Mouse (Mus musculus) lung, postnatal 0 days (tissue): ENCODE measurements around the gene Gm44502. TPM values are rescaled to one million over a fixed set of nuclear protein-coding genes. Genes with fewer than 3 reads are reported as not detected.

Experiments used
- ATAC-seq: fragments of 200-750 bp; cut with Nextera tagmentation; 2 replicates; pipeline ENCODE4 v1.8.0; 2017; ENCODE audit warnings: moderate library complexity
- DNase-seq: peaks from one replicate; pipeline ENCODE4 v3.0.0-alpha.2; 2016; ENCODE audit warnings: low spot score
- H3K27ac ChIP-seq: fragments of 300-500 bp; sonication (generic); 2 replicates; pipeline ENCODE4 v1.5.1; 2014; ENCODE audit warnings: antibody characterized with exemption, mild to moderate bottlenecking, low read length, mixed read lengths
- H3K27me3 ChIP-seq: fragments of 300-500 bp; sonication (generic); replicated peaks from 2 replicates; pipeline ENCODE4 v1.6.1; 2014; ENCODE audit warnings: low read length, mixed read lengths; ENCODE audit not compliant: insufficient read depth
- H3K36me3 ChIP-seq: fragments of 300-500 bp; sonication (generic); 2 replicates; pipeline ENCODE4 v1.6.1; 2014; ENCODE audit warnings: low read length, mixed read lengths; ENCODE audit not compliant: insufficient read depth
- H3K4me1 ChIP-seq: fragments of 300-500 bp; sonication (generic); 2 replicates; pipeline ENCODE4 v1.6.1; 2014; ENCODE audit warnings: antibody characterized with exemption, low read depth, low read length, mixed read lengths; ENCODE audit not compliant: insufficient read depth
- H3K4me2 ChIP-seq: fragments of 300-500 bp; sonication (generic); replicated peaks from 2 replicates; pipeline ENCODE4 v1.6.1; 2014; ENCODE audit warnings: low read depth, mild to moderate bottlenecking, low read length, moderate library complexity, mixed read lengths
- H3K4me3 ChIP-seq: fragments of 300-500 bp; sonication (generic); 2 replicates; pipeline ENCODE4 v1.5.1; 2014; ENCODE audit warnings: low read depth, low read length
- H3K9ac ChIP-seq: fragments of 300-500 bp; sonication (generic); replicated peaks from 2 replicates; pipeline ENCODE4 v1.6.1; 2014; ENCODE audit warnings: low read depth, mild to moderate bottlenecking
- H3K9me3 ChIP-seq: fragments of 300-500 bp; sonication (generic); 2 replicates; pipeline ENCODE4 v1.6.1; 2016; ENCODE audit warnings: low read length, mixed read lengths
- CTCF ChIP-seq: IDR thresholded peaks from 2 replicates; pipeline ENCODE4 v1.5.1; 2016; ENCODE audit warnings: antibody characterized with exemption, mild to moderate bottlenecking
- EP300 ChIP-seq: IDR thresholded peaks from 2 replicates; pipeline ENCODE4 v1.6.1; 2016; ENCODE audit warnings: antibody characterized with exemption, mild to moderate bottlenecking, control low read depth
- WGBS: fragments of 180-500 bp; shearing (Covaris S2); extraction: QIAGEN DNeasy Blood & Tissue Kit; methylation state at CpG from one replicate; pipeline ENCODE4 v1.1.7; 2014; 5-methylcytosine and 5-hydroxymethylcytosine counted together
- polyA plus RNA-seq: library from polyadenylated mRNA; unstranded; fragments of >200 nt; fragmentation: Nextera tagmentation; extraction: Ambion mirVana; gene quantifications from 2 replicates; pipeline ENCODE4 v1.2.1, GENCODE M21; 2015

Gm44502 gene
- polyA plus RNA-seq, 1 experiment from 2014 or later, result not detected

DNA sequence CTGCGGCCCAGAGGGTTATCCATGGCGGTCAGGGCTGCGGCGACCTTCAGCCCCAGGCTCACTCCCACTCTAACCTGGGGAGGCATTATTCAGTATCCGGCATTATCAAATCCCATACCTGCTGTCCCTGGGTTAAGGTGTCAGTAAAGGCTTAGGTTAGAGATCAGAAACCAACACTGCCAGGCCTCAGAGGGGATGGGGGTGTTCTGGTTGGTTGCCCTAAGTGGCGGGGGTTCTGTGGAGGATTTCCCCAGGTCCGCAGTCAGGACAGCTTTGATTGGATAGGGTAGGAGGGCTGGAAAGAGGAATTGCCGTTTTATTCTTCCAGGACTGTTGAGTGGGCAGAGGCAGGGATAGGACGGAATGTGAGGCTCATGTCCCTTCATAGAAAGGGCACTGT lies 55.2 kb downstream of the Gm44502 start:
- Histone ChIP-seq H3K4me2 (peak overlapping the region; percentile 85), H3K27ac (no peak overlapping the region), H3K4me3 (peak overlapping the region; percentile 68), H3K36me3 (peaks cover 22% of the 10 kb centered on the region), H3K9ac (peak overlapping the region; percentile 56; the same call in 1 of the 2 replicates), H3K27me3 (peaks cover 30% of the 10 kb centered on the region), H3K4me1 (peaks cover 8% of the 10 kb centered on the region), H3K9me3 (no peaks in the 10 kb centered on the region)
- ATAC-seq (no peak), DNase-seq (no peak)
- TF ChIP-seq CTCF (no peak), EP300 (no peak)
- WGBS, result 46% methylated on average over 9 of the region's 9 CpGs

GRCm38 (mm10) chr15:89373762-89374248 lies 55.7 kb downstream of the Gm44502 start, which contains the start of gene Sco2:
Gene Sco2, minus strand, starts transcription at chr15:89373846.
- peak within 1 kb of the TSS; percentile 68 for H3K4me3 ChIP-seq
- 3% methylated on average over 37 of the region's 42 CpGs for WGBS
- peak; percentile 93 for DNase-seq
- peak within 1 kb of the TSS; percentile 56 for H3K9ac ChIP-seq
- H3K36me3 ChIP-seq, result peaks cover 23% of the 10 kb centered on the region
- peak; percentile 88 for ATAC-seq
- peak within 1 kb of the TSS; percentile 85 for H3K4me2 ChIP-seq
- H3K9me3 ChIP-seq, result no peaks in the 10 kb centered on the region
- TF ChIP-seq EP300, result no peak
- TF ChIP-seq CTCF, result peak; percentile 83
- H3K4me1 ChIP-seq, result peaks cover 8% of the 10 kb centered on the region
- peaks cover 25% of the 10 kb centered on the region for H3K27me3 ChIP-seq
- H3K27ac ChIP-seq, result peak within 1 kb of the TSS; percentile 88

DNA sequence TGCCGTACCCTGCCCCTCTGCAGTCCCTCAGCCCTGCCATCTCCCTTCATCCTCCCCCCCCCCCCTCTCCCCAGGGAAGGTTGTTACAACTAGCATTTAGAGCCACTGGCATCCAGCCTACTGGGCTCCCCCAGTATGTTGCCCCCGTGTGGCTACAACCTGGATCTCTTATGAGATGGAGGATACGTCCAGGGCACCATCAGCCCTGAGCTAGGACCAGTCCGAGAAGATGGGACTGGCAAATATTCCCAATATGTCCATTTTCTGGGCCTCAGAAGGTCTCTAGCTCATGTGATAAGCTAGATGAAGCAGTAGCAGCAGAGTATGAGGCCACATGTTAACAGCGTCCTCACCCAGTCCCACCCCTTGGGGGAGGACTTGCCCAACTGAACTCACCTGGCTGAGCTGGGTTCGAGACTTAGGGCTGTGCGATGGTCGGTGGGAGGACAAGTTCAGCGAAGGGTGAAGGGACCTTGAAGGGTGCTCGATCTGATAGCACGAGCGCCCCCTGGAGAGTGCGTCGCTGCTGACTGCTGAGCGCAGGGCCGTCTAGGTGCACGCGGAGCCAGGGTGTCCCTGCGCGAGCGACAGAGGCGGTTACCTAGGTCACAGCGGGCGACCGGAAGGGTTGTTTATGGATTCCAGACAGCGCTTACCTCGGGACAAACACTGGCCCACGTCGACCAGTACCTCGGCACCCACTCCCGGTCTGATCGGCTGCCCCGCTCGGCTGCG lies 56.3 kb downstream of the Gm44502 start:
- Histone ChIP-seq H3K4me1 (peaks cover 8% of the 10 kb centered on the region), H3K27ac (peak overlapping the region; percentile 88), H3K9me3 (no peaks in the 10 kb centered on the region), H3K4me3 (peak overlapping the region; percentile 68), H3K27me3 (peaks cover 20% of the 10 kb centered on the region), H3K36me3 (peaks cover 27% of the 10 kb centered on the region), H3K9ac (peak overlapping the region; percentile 56), H3K4me2 (peak overlapping the region; percentile 85)
- peak; percentile 81 for TF ChIP-seq CTCF
- no peak for TF ChIP-seq EP300
- ATAC-seq (peak; percentile 92), DNase-seq (peak; percentile 90)
- WGBS, result 1% methylated on average over 35 of the region's 35 CpGs

- no peak overlapping the region for H3K9ac ChIP-seq
- DNase-seq (no peak), ATAC-seq (no peak)
- no peak overlapping the region for H3K27ac ChIP-seq
- no peak overlapping the region for H3K4me3 ChIP-seq
- 83% methylated on average over 7 of the region's 7 CpGs for WGBS
- no peak overlapping the region for H3K4me2 ChIP-seq
- peaks cover 34% of the 10 kb centered on the region for H3K36me3 ChIP-seq
- TF ChIP-seq EP300, result no peak
- TF ChIP-seq CTCF, result no peak
- H3K9me3 ChIP-seq, result no peaks in the 10 kb centered on the region
- H3K4me1 ChIP-seq, result peaks cover 8% of the 10 kb centered on the region
- H3K27me3 ChIP-seq, result peaks cover 13% of the 10 kb centered on the region
These were observed 57.0 kb downstream of the Gm44502 start for GRCm38 (mm10) chr15:89372536-89372935.

- no peak for TF ChIP-seq CTCF
- TF ChIP-seq EP300, result no peak
- 82% methylated on average over 13 of the region's 13 CpGs for WGBS
- H3K36me3 ChIP-seq, result peaks cover 34% of the 10 kb centered on the region
- H3K27ac ChIP-seq, result no peak overlapping the region
- H3K27me3 ChIP-seq, result peaks cover 9% of the 10 kb centered on the region
- ATAC-seq, result no peak
- H3K4me2 ChIP-seq, result no peak overlapping the region
- no peaks in the 10 kb centered on the region for H3K9me3 ChIP-seq
- no peak overlapping the region for H3K4me3 ChIP-seq
- no peak for DNase-seq
- H3K9ac ChIP-seq, result no peak overlapping the region
- peaks cover 8% of the 10 kb centered on the region for H3K4me1 ChIP-seq
These were observed 57.4 kb downstream of the Gm44502 start for GRCm38 (mm10) chr15:89372068-89372467.

Other genes starting within 250 kb of the Gm44502 start
- 73.1 and 104 TPM in 2 replicates for gene Plxnb2, start 248.9 kb downstream of the Gm44502 start, polyA plus RNA-seq
- 4.4 and 5.0 TPM in 2 replicates for gene Dennd6b, start 233.2 kb downstream of the Gm44502 start, polyA plus RNA-seq
- 22.7 and 24.1 TPM in 2 replicates for gene Ppp6r2, start 218.1 kb downstream of the Gm44502 start, polyA plus RNA-seq
- 28.1 and 30.9 TPM in 2 replicates for gene Sbf1, start 114.4 kb downstream of the Gm44502 start, polyA plus RNA-seq
- 0.11 and 0.12 TPM in 2 replicates for gene Adm2, start 107.0 kb downstream of the Gm44502 start, polyA plus RNA-seq
- not detected in 2 replicates for gene Miox, start 95.3 kb downstream of the Gm44502 start, polyA plus RNA-seq
- 44.8 and 48.1 TPM in 2 replicates for gene Lmf2, start 74.0 kb downstream of the Gm44502 start, polyA plus RNA-seq
- 73.7 and 80.7 TPM in 2 replicates for gene Ncaph2, start 74.0 kb downstream of the Gm44502 start, polyA plus RNA-seq
- gene Sco2, start 55.9 kb downstream of the Gm44502 start, polyA plus RNA-seq, result 5.9 and 8.7 TPM in 2 replicates
- gene Tymp, start 52.7 kb downstream of the Gm44502 start, polyA plus RNA-seq, result 2.1 and 2.2 TPM in 2 replicates
- gene Odf3b, start 50.4 kb downstream of the Gm44502 start, polyA plus RNA-seq, result 33.2 and 34.9 TPM in 2 replicates
- gene Klhdc7b, start 44.8 kb downstream of the Gm44502 start, polyA plus RNA-seq, result not detected in 2 replicates
- not detected in 2 replicates for gene Syce3, start 19.2 kb downstream of the Gm44502 start, polyA plus RNA-seq
- 3.3 and 4.3 TPM in 2 replicates for gene Cpt1b, start 3.8 kb downstream of the Gm44502 start, polyA plus RNA-seq
- 2.2 and 3.0 TPM in 2 replicates for gene C730034F03Rik, start 107 bp downstream of the Gm44502 start, polyA plus RNA-seq
- gene Chkb, start 212 bp upstream of the Gm44502 start, polyA plus RNA-seq, result 64.9 and 71.2 TPM in 2 replicates
- gene Mapk8ip2, start 24.2 kb upstream of the Gm44502 start, polyA plus RNA-seq, result 0.06 and 0.14 TPM in 2 replicates
- gene Arsa, start 47.7 kb upstream of the Gm44502 start, polyA plus RNA-seq, result 22.4 and 23.3 TPM in 2 replicates
- gene Shank3, start 69.9 kb upstream of the Gm44502 start, polyA plus RNA-seq, result 1.8 and 2.2 TPM in 2 replicates
- 0.08 TPM in 1 of 2 replicates, not detected in the other for gene Acr, start 138.6 kb upstream of the Gm44502 start, polyA plus RNA-seq
- gene Rabl2, start 162.2 kb upstream of the Gm44502 start, polyA plus RNA-seq, result 23.1 and 24.2 TPM in 2 replicates